Mouse (Mus musculus) neural tube, embryonic 13.5 days (tissue): ENCODE data around the gene Mfsd12. TPM values are rescaled to one million over a fixed set of nuclear protein-coding genes. Genes with fewer than 3 reads are reported as not detected.
A peak's percentile ranks its signal among the peaks of the same experiment; 100 is the strongest.

Experiments used
- ATAC-seq: fragments of 200-750 bp; cut with Nextera tagmentation; 2 replicates; pipeline ENCODE4 v1.8.0; 2017; ENCODE audit warnings: low read depth, mild to moderate bottlenecking, moderate TSS enrichment, moderate library complexity
- H3K27ac ChIP-seq: fragments of 300-500 bp; sonication (generic); replicated peaks from 2 replicates; pipeline ENCODE4 v1.5.1; 2015; ENCODE audit warnings: moderate library complexity, mild to moderate bottlenecking, inconsistent platforms
- H3K27me3 ChIP-seq: fragments of 300-500 bp; sonication (generic); 2 replicates; pipeline ENCODE4 v1.6.1; 2015; ENCODE audit warnings: mild to moderate bottlenecking, inconsistent platforms
- H3K36me3 ChIP-seq: fragments of 300-500 bp; sonication (generic); 2 replicates; pipeline ENCODE4 v1.6.1; 2015; ENCODE audit warnings: mild to moderate bottlenecking, inconsistent platforms
- H3K4me1 ChIP-seq: fragments of 300-500 bp; sonication (generic); replicated peaks from 2 replicates; pipeline ENCODE4 v1.6.1; 2015; ENCODE audit warnings: inconsistent platforms
- H3K4me2 ChIP-seq: fragments of 300-500 bp; sonication (generic); 2 replicates; pipeline ENCODE4 v1.6.1; 2015; ENCODE audit warnings: inconsistent platforms, mild to moderate bottlenecking, moderate library complexity
- H3K4me3 ChIP-seq: fragments of 300-500 bp; sonication (generic); 2 replicates; pipeline ENCODE4 v1.5.1; 2015; ENCODE audit warnings: mild to moderate bottlenecking, inconsistent platforms
- H3K9ac ChIP-seq: fragments of 300-500 bp; sonication (generic); 2 replicates; pipeline ENCODE4 v1.6.1; 2015; ENCODE audit warnings: moderate library complexity, mild to moderate bottlenecking, inconsistent platforms
- H3K9me3 ChIP-seq: fragments of 300-500 bp; sonication (generic); 2 replicates; pipeline ENCODE4 v1.6.1; 2016; ENCODE audit warnings: inconsistent platforms
- WGBS: fragments of 180-500 bp; shearing (Covaris S2); methylation state at CpG from one replicate; pipeline ENCODE4 v1.1.7; 2015; 5-methylcytosine and 5-hydroxymethylcytosine counted together
- polyA plus RNA-seq: library from polyadenylated mRNA; unstranded; fragments of >200 nt; fragmentation: Nextera tagmentation; extraction: Ambion mirVana; gene quantifications from 2 replicates; pipeline ENCODE4 v1.2.1, GENCODE M21; 2015

Gene Mfsd12
- polyA plus RNA-seq, 1 experiment from 2014 or later, result 17.8 TPM

- ATAC-seq, result 0 out of 2 replicates have a peak, but pooled peaks have one; percentile 0
- Histone ChIP-seq H3K4me3 (no peak overlapping the region), H3K9me3 (no peaks in the 10 kb centered on the region), H3K4me2 (peak overlapping the region; percentile 39), H3K4me1 (peaks cover 71% of the 10 kb centered on the region), H3K27ac (peak overlapping the region; percentile 95), H3K9ac (no peak overlapping the region), H3K27me3 (0 out of 2 replicates have a peak, but pooled peaks cover 3% of the 10 kb centered on the region), H3K36me3 (peaks cover 47% of the 10 kb centered on the region)
- WGBS, result 23% methylated on average over 10 of the region's 10 CpGs
These were observed 43.9 kb downstream of the Mfsd12 start for GRCm38 (mm10) chr10:81401205-81401520.

DNA sequence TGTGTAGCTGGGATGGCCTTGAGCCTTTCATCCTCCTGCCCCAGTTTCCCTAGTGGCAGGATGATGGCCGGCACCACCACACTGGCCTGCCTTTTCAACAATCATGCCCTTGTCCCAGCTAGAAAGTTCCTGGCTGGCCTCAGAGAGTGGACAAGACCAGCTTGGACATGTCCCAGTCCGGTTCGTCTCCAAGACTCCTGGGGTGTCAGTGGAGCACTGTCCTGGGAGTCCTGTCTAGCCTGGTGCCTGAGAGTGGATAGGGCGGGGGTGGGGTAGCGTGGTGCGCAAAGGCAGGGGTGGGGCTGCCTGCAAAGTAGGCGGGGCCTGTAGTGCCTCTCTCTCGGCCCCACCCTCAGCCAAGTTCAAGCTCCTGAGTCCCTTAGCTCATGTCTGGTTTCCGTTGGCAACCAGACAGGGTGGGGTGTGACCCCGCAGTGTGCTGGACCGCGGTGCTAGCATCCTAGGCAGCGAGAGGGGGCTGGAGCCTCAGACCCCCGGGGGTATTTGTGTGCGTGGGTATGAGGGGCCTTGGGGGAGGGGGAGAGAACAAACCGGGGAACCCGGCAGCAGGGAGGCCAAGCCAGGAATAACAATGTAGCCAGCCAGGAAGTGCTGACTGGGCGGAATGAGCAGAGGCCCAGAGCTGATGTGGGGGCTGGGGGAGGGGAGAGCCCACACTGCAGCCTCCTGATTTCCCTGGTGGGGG, 44.4 kb downstream of the Mfsd12 start:
- H3K27ac ChIP-seq, result peak overlapping the region; percentile 95
- no peak overlapping the region; the same call in 1 of the 2 replicates for H3K4me3 ChIP-seq
- ATAC-seq, result peak; percentile 68
- peaks cover 7% of the 10 kb centered on the region for H3K27me3 ChIP-seq
- H3K4me2 ChIP-seq, result peak overlapping the region; percentile 39
- H3K9me3 ChIP-seq, result no peaks in the 10 kb centered on the region
- WGBS, result 4% methylated on average over 18 of the region's 18 CpGs
- peaks cover 71% of the 10 kb centered on the region for H3K4me1 ChIP-seq
- peaks cover 52% of the 10 kb centered on the region for H3K36me3 ChIP-seq
- peak overlapping the region; percentile 55 for H3K9ac ChIP-seq

- Histone ChIP-seq H3K36me3 (peaks cover 58% of the 10 kb centered on the region), H3K4me2 (peak overlapping the region; percentile 39), H3K27ac (peak overlapping the region; percentile 95), H3K9ac (peak overlapping the region; percentile 55), H3K4me1 (peaks cover 72% of the 10 kb centered on the region), H3K9me3 (no peaks in the 10 kb centered on the region), H3K4me3 (no peak overlapping the region; the same call in 1 of the 2 replicates), H3K27me3 (peaks cover 13% of the 10 kb centered on the region)
- ATAC-seq, result no peak; the same call in 1 of the 2 replicates
- 15% methylated on average over 7 of the region's 7 CpGs for WGBS
These were observed 45.0 kb downstream of the Mfsd12 start for GRCm38 (mm10) chr10:81402227-81402765.

DNA sequence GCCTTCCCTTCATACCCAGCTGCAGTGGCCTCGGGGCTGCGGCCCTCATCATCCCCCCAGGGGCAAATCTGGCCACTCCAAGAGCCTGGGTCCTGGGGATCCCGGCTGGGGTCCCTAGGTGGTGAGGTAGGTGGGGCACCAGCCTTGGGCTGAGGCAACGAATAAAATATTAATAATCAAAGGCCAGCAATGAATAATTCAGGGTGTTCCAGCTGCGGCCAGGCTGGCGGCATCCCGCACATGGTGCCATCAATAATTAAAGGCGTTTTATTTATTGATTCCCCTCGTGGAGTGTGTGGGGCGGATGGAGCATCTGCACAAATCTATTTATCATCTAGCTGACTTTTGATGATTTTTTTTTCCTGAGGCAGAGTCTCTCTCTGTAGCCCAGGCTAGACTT, 46.2 kb downstream of the Mfsd12 start:
- peak overlapping the region; percentile 95 for H3K27ac ChIP-seq

DNA sequence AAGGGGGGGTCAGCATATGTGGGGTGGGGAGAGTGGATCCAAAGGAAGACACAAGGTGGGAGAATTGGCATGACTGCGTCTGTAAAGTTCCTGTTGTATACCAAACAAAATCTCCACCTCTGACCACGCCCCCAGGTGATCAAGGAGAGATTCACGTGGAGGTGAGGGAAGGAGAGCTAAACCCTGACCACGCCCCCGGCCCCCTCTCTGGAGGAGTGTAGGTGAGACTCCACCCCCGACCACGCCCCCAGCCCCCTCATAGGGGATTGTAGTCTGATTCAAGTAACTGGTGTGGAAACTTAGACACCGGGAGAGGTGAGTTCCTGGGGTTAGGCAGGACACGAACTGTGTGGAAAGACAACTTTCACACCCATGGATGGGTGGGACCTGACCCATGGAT, 46.8 kb downstream of the Mfsd12 start:
- Histone ChIP-seq H3K9ac (no peak overlapping the region), H3K9me3 (no peaks in the 10 kb centered on the region), H3K4me2 (no peak overlapping the region), H3K4me3 (no peak overlapping the region), H3K4me1 (peaks cover 86% of the 10 kb centered on the region), H3K27me3 (peaks cover 25% of the 10 kb centered on the region), H3K36me3 (peaks cover 59% of the 10 kb centered on the region), H3K27ac (peak overlapping the region; percentile 95; the same call in 1 of the 2 replicates)
- 15% methylated on average over 9 of the region's 9 CpGs for WGBS
- ATAC-seq, result no peak

More for the DNA sequence above, 46.2 kb downstream of the Mfsd12 start:
- Histone ChIP-seq H3K9ac (peak overlapping the region; percentile 55), H3K4me3 (no peak overlapping the region), H3K27me3 (peaks cover 24% of the 10 kb centered on the region), H3K4me2 (no peak overlapping the region), H3K9me3 (no peaks in the 10 kb centered on the region), H3K36me3 (peaks cover 59% of the 10 kb centered on the region), H3K4me1 (peaks cover 81% of the 10 kb centered on the region)
- 31% methylated on average over 10 of the region's 10 CpGs for WGBS
- ATAC-seq, result no peak

GRCm38 (mm10) chr10:81404720-81405119, 47.4 kb downstream of the Mfsd12 start:
- H3K36me3 ChIP-seq, result peaks cover 53% of the 10 kb centered on the region

GRCm38 (mm10) chr10:81405588-81406201, 48.4 kb downstream of the Mfsd12 start:
- H3K4me1 ChIP-seq, result peaks cover 87% of the 10 kb centered on the region
- no peak overlapping the region for H3K4me3 ChIP-seq
- H3K27me3 ChIP-seq, result peaks cover 22% of the 10 kb centered on the region
- no peak overlapping the region for H3K9ac ChIP-seq
- peak overlapping the region; percentile 67; the same call in 1 of the 2 replicates for H3K27ac ChIP-seq
- H3K4me2 ChIP-seq, result peak overlapping the region; percentile 49; the same call in 1 of the 2 replicates
- 42% methylated on average over 13 of the region's 13 CpGs for WGBS
- no peak for ATAC-seq
- H3K36me3 ChIP-seq, result peaks cover 43% of the 10 kb centered on the region
- H3K9me3 ChIP-seq, result no peaks in the 10 kb centered on the region

More at GRCm38 (mm10) chr10:81404720-81405119, 47.4 kb downstream of the Mfsd12 start:
- H3K4me1 ChIP-seq, result peaks cover 87% of the 10 kb centered on the region
- no peak overlapping the region for H3K4me2 ChIP-seq
- H3K27me3 ChIP-seq, result peaks cover 24% of the 10 kb centered on the region
- no peak for ATAC-seq
- H3K27ac ChIP-seq, result no peak overlapping the region; the same call in 1 of the 2 replicates
- 54% methylated on average over 17 of the region's 18 CpGs for WGBS
- H3K9ac ChIP-seq, result 0 out of 2 replicates have a peak overlapping the region, but pooled peaks have one; percentile 26
- no peaks in the 10 kb centered on the region for H3K9me3 ChIP-seq
- H3K4me3 ChIP-seq, result no peak overlapping the region

GRCm38 (mm10) chr10:81406504-81407440, 49.5 kb downstream of the Mfsd12 start:
- peak overlapping the region; percentile 49 for H3K4me2 ChIP-seq
- WGBS, result 21% methylated on average over 24 of the region's 24 CpGs
- H3K27me3 ChIP-seq, result peaks cover 22% of the 10 kb centered on the region
- no peaks in the 10 kb centered on the region for H3K9me3 ChIP-seq
- peak overlapping the region; percentile 67 for H3K27ac ChIP-seq
- peak overlapping the region; percentile 27 for H3K4me3 ChIP-seq
- ATAC-seq, result no peak
- H3K4me1 ChIP-seq, result peaks cover 87% of the 10 kb centered on the region
- peak overlapping the region; percentile 61 for H3K9ac ChIP-seq
- H3K36me3 ChIP-seq, result peaks cover 42% of the 10 kb centered on the region

- Histone ChIP-seq H3K27me3 (peaks cover 22% of the 10 kb centered on the region), H3K36me3 (peaks cover 48% of the 10 kb centered on the region), H3K27ac (peak overlapping the region; percentile 67), H3K4me3 (peak overlapping the region; percentile 27), H3K9ac (peak overlapping the region; percentile 61), H3K4me2 (peak overlapping the region; percentile 49), H3K4me1 (peaks cover 87% of the 10 kb centered on the region), H3K9me3 (no peaks in the 10 kb centered on the region)
- WGBS, result 26% methylated on average over 31 of the region's 31 CpGs
- no peak; the same call in 1 of the 2 replicates for ATAC-seq
These were observed 50.5 kb downstream of the Mfsd12 start for GRCm38 (mm10) chr10:81407539-81408423.

DNA sequence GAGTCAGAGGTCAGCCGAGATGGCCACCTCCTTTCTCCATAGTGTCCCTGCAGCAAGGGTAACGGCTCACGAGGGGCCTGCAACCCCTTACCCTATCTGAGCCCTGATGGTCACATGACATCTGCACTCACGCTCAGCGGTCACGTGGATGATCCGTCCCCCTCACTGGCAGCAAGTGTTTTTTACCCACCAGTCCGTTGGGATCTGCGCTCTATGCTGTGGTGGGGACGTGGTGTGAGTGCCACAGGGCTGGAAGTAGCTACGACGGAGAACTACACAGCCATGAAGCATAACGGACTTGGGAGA, 51.1 kb downstream of the Mfsd12 start:
- peaks cover 49% of the 10 kb centered on the region for H3K36me3 ChIP-seq
- H3K4me3 ChIP-seq, result no peak overlapping the region
- peaks cover 87% of the 10 kb centered on the region for H3K4me1 ChIP-seq
- no peak for ATAC-seq
- H3K9me3 ChIP-seq, result no peaks in the 10 kb centered on the region
- peak overlapping the region; percentile 67; the same call in 1 of the 2 replicates for H3K27ac ChIP-seq
- H3K27me3 ChIP-seq, result peaks cover 22% of the 10 kb centered on the region
- peak overlapping the region; percentile 49; the same call in 1 of the 2 replicates for H3K4me2 ChIP-seq
- H3K9ac ChIP-seq, result peak overlapping the region; percentile 38; the same call in 1 of the 2 replicates
- 36% methylated on average over 13 of the region's 13 CpGs for WGBS
